Comparison of ENCODE assay signal across 8 mouse cellular contexts in the genomic region with DNA sequence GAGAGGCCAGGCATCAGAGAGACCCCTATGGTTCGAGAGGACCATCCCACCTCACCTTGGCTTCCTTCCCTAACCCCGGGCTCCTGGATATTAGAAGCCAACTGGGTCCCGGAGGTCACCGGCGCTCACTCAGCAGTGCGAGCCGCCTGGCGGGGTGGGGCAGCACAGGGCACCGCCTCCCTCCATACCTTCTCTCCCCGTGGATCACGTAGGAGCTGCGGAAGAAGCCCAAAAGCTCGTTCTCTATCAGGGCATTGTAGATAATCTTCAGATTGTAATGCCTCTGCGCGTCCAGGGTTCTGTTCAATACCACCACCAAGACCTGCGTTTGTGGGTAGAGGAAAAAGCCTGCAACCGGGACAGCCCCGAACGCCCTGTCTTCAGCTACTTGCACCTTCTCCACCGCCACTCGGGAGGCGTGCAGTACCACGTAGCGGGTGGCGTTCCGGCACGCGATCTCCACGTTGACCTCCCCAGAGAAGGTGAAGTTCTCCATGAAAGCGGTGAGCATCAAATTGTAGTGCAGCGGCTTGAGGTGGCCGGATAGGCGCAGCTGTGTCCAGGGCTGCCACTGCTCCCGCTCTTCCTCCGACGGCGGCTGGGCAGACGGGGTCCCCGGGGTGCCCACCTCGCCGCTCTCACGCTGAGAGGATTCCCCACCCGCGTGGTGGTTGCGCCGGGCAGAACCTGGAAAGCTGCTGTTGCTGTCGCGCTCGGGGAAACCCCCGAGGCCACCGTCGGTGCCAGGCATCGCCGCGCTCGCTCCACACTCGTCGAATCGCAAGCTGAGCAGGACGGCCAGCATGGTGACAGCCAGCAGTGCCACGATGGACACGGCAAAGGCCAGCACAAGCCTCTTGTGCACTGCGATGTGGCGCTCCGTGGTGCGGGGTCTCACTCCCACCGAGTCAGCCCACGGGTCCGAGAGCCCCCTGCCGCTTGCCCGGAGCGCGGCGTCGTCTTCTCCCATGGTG. TPM values are rescaled to one million over a fixed set of nuclear protein-coding genes. Genes with fewer than 3 reads are reported as not detected.
DNase-seq lines count a peak whose midpoint lies in the region; ATAC-seq and TF ChIP-seq lines count a peak whose summit lies in the region.

No protein-coding gene starts in this region.

- no peak overlapping the region for H3K9ac ChIP-seq in kidney, embryonic 15.5 days
- peak overlapping the region; percentile 37; the same call in 1 of the 2 replicates for H3K9ac ChIP-seq in embryonic facial prominence, embryonic 14.5 days (ENCODE audit: low read depth, low read length)
- H3K9ac ChIP-seq in limb, embryonic 12.5 days (replicated peaks) = peak overlapping the region; percentile 44

- no peak for DNase-seq in kidney, adult 8-10 months
- peak; percentile 49 for DNase-seq in brain, embryonic 14.5 days (ENCODE audit: low read depth)
- no peak for DNase-seq in embryonic facial prominence, embryonic 14.5 days (ENCODE audit: low spot score)
- DNase-seq in retina, postnatal 1 day = peak; percentile 59
- no peak for DNase-seq in thymus, postnatal 14 days
- DNase-seq in gastrocnemius, postnatal 36 days = no peak

- intact Hi-C loops in gastrocnemius, postnatal 36 days (cut with DNase I) = no loop called here

- TF ChIP-seq POLR2A in brain, embryonic 14.5 days (IDR thresholded peaks at IDR 0.05; ENCODE audit: borderline replicate concordance, extremely low read depth, insufficient read depth, insufficient read length, poor library complexity, severe bottlenecking) = no peak

- peak; percentile 34 for ATAC-seq in kidney, embryonic 15.5 days (replicated peaks; ENCODE audit: low FRiP score)
- ATAC-seq in embryonic facial prominence, embryonic 14.5 days (ENCODE audit: low read depth) = peak; percentile 23
- peak; percentile 38; the same call in 1 of the 2 replicates for ATAC-seq in limb, embryonic 12.5 days (ENCODE audit: insufficient number of reproducible peaks, insufficient read depth, low FRiP score, low TSS enrichment, low read depth)

- H3K27ac ChIP-seq in kidney, embryonic 15.5 days = no peak overlapping the region
- no peak overlapping the region for H3K27ac ChIP-seq in embryonic facial prominence, embryonic 14.5 days (replicated peaks; ENCODE audit: low read depth, low read length)
- H3K27ac ChIP-seq in limb, embryonic 12.5 days = no peak overlapping the region

- peak overlapping the region; percentile 60 for H3K4me3 ChIP-seq in kidney, embryonic 15.5 days (replicated peaks)
- H3K4me3 ChIP-seq in embryonic facial prominence, embryonic 14.5 days (ENCODE audit: low read depth, low read length) = peak overlapping the region; percentile 68
- H3K4me3 ChIP-seq in limb, embryonic 12.5 days (replicated peaks) = peak overlapping the region; percentile 60

- WGBS in kidney, embryonic 15.5 days = 6% methylated on average over 75 of the region's 75 CpGs
- WGBS in embryonic facial prominence, embryonic 14.5 days = 3% methylated on average over 64 of the region's 75 CpGs
- WGBS in limb, embryonic 12.5 days = 6% methylated on average over 75 of the region's 75 CpGs

- peaks cover 62% of the 10 kb centered on the region for H3K27me3 ChIP-seq in kidney, embryonic 15.5 days
- peaks cover 49% of the 10 kb centered on the region for H3K27me3 ChIP-seq in embryonic facial prominence, embryonic 14.5 days (replicated peaks; ENCODE audit: control insufficient read depth, insufficient read depth, low read length)
- H3K27me3 ChIP-seq in limb, embryonic 12.5 days = peaks cover 49% of the 10 kb centered on the region

- TF ChIP-seq CTCF in brain, embryonic 14.5 days (IDR thresholded peaks at IDR 0.05; ENCODE audit: borderline replicate concordance, extremely low read depth, insufficient read depth, insufficient read length) = no peak

- peak overlapping the region; percentile 98 for H3K4me2 ChIP-seq in kidney, embryonic 15.5 days
- peak overlapping the region; percentile 95 for H3K4me2 ChIP-seq in embryonic facial prominence, embryonic 14.5 days (ENCODE audit: low read depth, low read length)
- peak overlapping the region; percentile 94 for H3K4me2 ChIP-seq in limb, embryonic 12.5 days

- H3K4me1 ChIP-seq in kidney, embryonic 15.5 days = peaks cover 26% of the 10 kb centered on the region
- no peaks in the 10 kb centered on the region for H3K4me1 ChIP-seq in embryonic facial prominence, embryonic 14.5 days (ENCODE audit: control insufficient read depth, insufficient read depth, low read length)
- peaks cover 12% of the 10 kb centered on the region for H3K4me1 ChIP-seq in limb, embryonic 12.5 days (replicated peaks)

- H3K36me3 ChIP-seq in kidney, embryonic 15.5 days = no peaks in the 10 kb centered on the region
- H3K36me3 ChIP-seq in embryonic facial prominence, embryonic 14.5 days (ENCODE audit: control insufficient read depth, insufficient read depth, low read length) = no peaks in the 10 kb centered on the region
- no peaks in the 10 kb centered on the region for H3K36me3 ChIP-seq in limb, embryonic 12.5 days

- no peaks in the 10 kb centered on the region for H3K9me3 ChIP-seq in kidney, embryonic 15.5 days (replicated peaks)
- H3K9me3 ChIP-seq in embryonic facial prominence, embryonic 14.5 days (ENCODE audit: control insufficient read depth, low read length) = no peaks in the 10 kb centered on the region
- H3K9me3 ChIP-seq in limb, embryonic 12.5 days = no peaks in the 10 kb centered on the region

RNA-seq across cellular contexts. Expression of gene Trhde, which starts 1.5 kb away (rescaled TPM):
- polyA plus RNA-seq in kidney, embryonic 15.5 days (2015; fragmentation: Nextera tagmentation; extraction: Ambion mirVana) = 0.14 and 0.29 TPM in 2 replicates
- polyA plus RNA-seq in brain, embryonic 14.5 days (2012; rRNA removed) = 3.4 and 6.5 TPM in 2 replicates
- polyA plus RNA-seq in embryonic facial prominence, embryonic 14.5 days (2014; fragmentation: Nextera tagmentation; extraction: Ambion mirVana) = 0.99 and 1.8 TPM in 2 replicates
- polyA plus RNA-seq in limb, embryonic 12.5 days (2016; fragmentation: Nextera tagmentation; extraction: Ambion mirVana) = 0.98 and 1.3 TPM in 2 replicates
- under 1 TPM; 0.26 to 0.35 TPM for total RNA-seq in gastrocnemius, postnatal 36 days (2021)

Comparison
In these comparisons a context has a peak if more than half of its experiments do, and no peak if none do; other contexts are left out.
1. DNase-seq: peak in brain, embryonic 14.5 days (single experiment) and retina, postnatal 1 day (single experiment); none in kidney, adult 8-10 months (0 of 2), embryonic facial prominence, embryonic 14.5 days (single experiment), thymus, postnatal 14 days (single experiment) and gastrocnemius, postnatal 36 days (0 of 2).
2. Peak in every context shown above with its lines, with median percentiles within 50 percentile points of each other: ATAC-seq, H3K4me2 ChIP-seq and H3K4me3 ChIP-seq.